Mouse (Mus musculus) spleen, adult 2 months (tissue): ENCODE measurements around the gene Glis3.

Experiments
- CTCF ChIP-seq: fragments of 200-500 bp; IDR thresholded peaks from 2 replicates; pipeline ENCODE4 v1.5.1; 2011; ENCODE audit warnings: mild to moderate bottlenecking, inconsistent platforms; ENCODE audit not compliant: insufficient read depth, insufficient read length, insufficient replicate concordance; ENCODE audit errors: extremely low read depth
- POLR2A ChIP-seq: fragments of 200-500 bp; IDR thresholded peaks from 2 replicates; pipeline ENCODE4 v1.6.1; 2011; ENCODE audit warnings: low read depth, low read length, inconsistent platforms

GRCm38 (mm10) chr19:28560801-28561696, 118.8 kb downstream of the Glis3 start:
- no peak for TF ChIP-seq POLR2A
- TF ChIP-seq CTCF = no peak
